Mouse (Mus musculus): ENCODE measurements around the gene 2510002D24Rik.

The 2510002D24Rik gene

DNA sequence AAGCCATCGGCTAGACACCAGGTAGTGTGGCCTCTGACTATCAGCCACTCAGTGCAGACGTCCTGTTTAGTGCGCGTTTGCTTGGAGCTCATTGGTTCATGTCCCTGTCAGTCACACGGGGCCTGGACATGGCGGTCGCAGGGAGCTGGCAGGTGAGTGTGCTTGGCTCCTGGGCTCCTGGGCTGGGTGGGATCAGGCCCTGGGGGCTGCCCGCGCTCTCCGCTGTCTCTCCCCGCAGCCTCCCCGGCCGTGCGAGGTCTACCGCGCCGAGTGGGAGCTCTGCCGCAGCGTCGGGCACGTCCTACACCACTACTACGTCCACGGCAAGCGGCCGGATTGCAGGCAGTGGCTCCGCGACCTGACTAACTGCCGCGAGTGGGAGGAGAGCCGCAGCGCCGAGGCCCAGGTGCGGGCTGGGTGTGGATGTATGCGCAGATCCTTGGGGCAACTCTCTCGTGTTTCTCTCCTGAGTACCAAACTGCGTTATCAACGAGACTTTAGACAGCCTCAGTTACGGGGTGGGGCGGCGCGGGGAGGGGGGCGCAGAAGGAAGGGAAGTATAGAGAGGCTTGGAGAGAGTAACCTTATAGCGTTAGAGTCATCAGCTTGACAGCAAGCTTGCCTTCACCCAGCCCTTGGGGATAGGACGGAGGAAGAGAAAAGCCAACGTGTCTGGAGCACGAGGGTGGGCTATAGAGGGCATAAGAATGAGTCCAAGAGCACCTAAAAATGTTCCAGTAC lies at the start of gene 2510002D24Rik, which contains the start of gene Gm28539:
TSS of gene 2510002D24Rik (plus strand) at position 111 of the 741 bp plus-strand sequence.
TSS of gene Gm28539 (plus strand) at position 117 of the 741 bp plus-strand sequence.
- H3K36me3 ChIP-seq (ENCODE audit: control insufficient read depth, insufficient read depth, low read length, poor library complexity, severe bottlenecking) = peaks cover 5% of the 10 kb centered on the region
- peak; percentile 97 for DNase-seq (ENCODE audit: low read depth, low spot score)
- H3K27me3 ChIP-seq (ENCODE audit: control insufficient read depth, insufficient read depth, low read length, poor library complexity, severe bottlenecking) = no peaks in the 10 kb centered on the region

DNA sequence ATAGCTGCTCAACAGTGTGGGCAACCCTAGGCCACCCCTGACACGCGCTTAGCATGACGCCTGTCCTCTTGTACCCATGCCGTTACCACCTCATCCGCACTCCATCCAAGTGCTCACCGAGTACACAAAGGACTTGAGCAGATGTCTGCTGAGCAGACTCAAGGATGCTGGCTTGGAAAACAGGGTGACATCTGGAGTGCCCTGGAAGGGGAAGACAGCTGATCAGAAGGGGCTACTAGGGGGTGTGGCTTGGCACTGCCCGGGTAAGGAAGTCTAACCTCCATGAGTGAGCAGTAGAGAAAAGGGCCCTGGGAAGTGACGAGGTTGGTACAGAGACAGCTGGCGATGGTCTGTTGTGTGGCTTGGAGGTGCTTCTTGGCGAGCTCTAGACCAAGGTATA lies 49.7 kb upstream of the 2510002D24Rik start:
- Histone ChIP-seq H3K27me3 (ENCODE audit: control insufficient read depth, insufficient read depth, low read length, poor library complexity, severe bottlenecking) (no peaks in the 10 kb centered on the region), H3K36me3 (ENCODE audit: control insufficient read depth, insufficient read depth, low read length, poor library complexity, severe bottlenecking) (no peaks in the 10 kb centered on the region)
- DNase-seq (ENCODE audit: low read depth, low spot score) = no peak

DNA sequence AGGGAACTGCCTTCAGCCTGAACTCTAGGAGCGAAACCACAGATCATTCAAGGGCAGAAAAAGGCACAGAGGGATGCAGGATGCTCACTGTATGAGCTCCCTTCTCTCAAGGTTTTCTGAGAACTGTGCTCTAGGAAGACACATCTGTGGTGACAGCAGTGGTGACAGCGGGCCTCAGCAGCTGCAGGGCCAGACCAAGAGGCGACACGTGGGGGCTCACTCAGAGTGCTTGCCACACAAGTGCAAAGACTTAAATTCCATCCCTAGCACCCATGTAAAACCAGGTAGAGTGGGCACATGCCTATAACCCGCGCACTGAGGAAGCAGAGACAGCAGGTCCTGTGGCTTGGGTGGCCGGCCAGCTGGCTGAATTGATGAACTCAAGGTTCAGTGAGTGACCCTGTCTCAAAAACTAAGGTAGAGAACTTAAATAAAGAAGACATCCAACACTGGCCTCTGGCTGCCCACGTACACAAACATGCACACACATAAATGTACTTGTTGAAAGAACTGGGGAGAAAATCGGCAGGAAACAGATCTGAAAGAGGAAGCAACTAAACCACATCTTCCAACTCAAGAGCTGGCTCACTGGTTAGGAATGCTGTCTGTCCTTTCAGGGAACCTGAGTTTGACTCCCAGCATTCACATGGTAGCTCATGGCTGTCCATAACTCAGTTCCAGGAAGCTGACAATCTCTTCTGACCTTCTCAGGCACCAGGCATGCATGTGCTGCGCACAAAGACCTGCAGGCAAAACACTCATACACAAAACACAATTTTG lies 47.6 kb upstream of the 2510002D24Rik start:
- DNase-seq (ENCODE audit: low read depth, low spot score) = no peak

DNA sequence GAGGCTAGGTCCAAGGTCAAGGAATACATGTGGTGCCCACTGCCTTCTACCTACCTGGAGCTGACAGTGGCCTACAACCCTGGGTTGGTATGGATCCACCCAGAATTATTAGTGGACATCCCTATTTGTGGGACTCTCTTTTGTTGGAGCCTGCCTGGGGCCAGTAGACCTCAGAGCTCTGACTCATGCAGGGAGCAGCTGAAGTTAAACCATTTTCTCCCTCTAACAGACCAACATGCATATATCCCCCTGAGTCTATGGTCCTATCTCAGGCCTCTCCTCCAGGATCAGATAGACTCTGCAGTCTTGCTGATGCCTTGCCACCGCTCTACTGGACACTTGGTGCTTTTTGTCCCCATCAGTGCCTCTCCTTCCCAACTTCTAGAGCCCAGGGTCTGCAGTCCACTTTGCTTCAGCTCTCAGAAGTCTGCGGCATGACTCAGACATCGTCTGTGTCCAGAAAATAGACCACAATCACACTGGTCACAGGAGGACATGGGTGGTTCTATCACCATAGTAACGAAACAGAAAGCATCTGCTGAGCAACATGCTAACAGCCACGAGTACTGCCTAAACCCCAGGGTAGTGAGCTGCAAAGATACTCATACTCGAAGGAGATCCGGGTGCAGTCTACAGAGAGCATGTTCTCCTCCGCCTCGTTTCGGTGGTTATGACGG lies 41.0 kb upstream of the 2510002D24Rik start:
- no peaks in the 10 kb centered on the region for H3K27me3 ChIP-seq (ENCODE audit: control insufficient read depth, insufficient read depth, low read length, poor library complexity, severe bottlenecking)
- no peaks in the 10 kb centered on the region for H3K36me3 ChIP-seq (ENCODE audit: control insufficient read depth, insufficient read depth, low read length, poor library complexity, severe bottlenecking)
- DNase-seq (ENCODE audit: low read depth, low spot score) = no peak

More for the DNA sequence above, 47.6 kb upstream of the 2510002D24Rik start:
- Histone ChIP-seq H3K27me3 (ENCODE audit: control insufficient read depth, insufficient read depth, low read length, poor library complexity, severe bottlenecking) (no peaks in the 10 kb centered on the region), H3K36me3 (ENCODE audit: control insufficient read depth, insufficient read depth, low read length, poor library complexity, severe bottlenecking) (no peaks in the 10 kb centered on the region)

DNA sequence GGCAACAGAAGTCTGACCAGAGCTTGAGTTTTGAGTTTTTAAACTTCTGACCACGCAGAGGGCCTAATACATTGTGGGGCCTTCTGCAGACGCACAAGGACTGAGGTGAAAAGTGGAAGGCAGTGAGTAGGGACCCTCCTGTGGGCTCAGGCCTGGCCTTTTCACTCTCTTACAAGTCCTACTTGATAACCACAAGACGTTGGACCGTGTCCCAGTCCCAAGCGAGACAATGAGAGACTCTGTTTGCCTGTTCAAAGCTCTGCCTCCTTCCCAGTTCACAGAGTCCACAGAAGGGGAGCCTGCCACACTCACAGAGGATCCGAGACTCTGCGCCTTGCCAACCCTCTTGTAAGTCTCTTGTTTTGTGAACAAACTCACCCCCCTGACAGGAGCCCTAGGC lies 39.7 kb upstream of the 2510002D24Rik start:
- no peak for DNase-seq (ENCODE audit: low read depth, low spot score)
- H3K36me3 ChIP-seq (ENCODE audit: control insufficient read depth, insufficient read depth, low read length, poor library complexity, severe bottlenecking) = no peaks in the 10 kb centered on the region
- H3K27me3 ChIP-seq (ENCODE audit: control insufficient read depth, insufficient read depth, low read length, poor library complexity, severe bottlenecking) = no peaks in the 10 kb centered on the region

DNA sequence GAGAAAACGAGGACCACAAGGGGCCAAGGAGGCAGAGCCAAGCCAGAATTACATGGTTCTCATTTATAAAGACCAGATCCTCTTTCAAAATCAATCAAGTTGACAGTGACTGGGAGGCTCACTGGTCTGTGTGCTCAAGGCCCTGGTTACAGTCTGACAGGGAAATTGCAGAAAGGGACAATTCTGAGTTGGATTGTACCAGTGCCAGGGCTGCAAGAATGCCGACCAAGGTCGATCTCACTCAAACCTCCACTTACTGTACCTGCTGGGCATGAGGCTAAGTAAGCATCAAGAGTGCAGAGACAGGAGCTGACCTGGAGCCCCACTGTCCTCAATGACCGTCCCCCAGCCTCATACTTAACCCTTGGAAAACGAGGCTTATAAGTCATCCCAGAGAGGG lies 38.2 kb upstream of the 2510002D24Rik start:
- Histone ChIP-seq H3K36me3 (ENCODE audit: control insufficient read depth, insufficient read depth, low read length, poor library complexity, severe bottlenecking) (no peaks in the 10 kb centered on the region), H3K27me3 (ENCODE audit: control insufficient read depth, insufficient read depth, low read length, poor library complexity, severe bottlenecking) (no peaks in the 10 kb centered on the region)
- DNase-seq (ENCODE audit: low read depth, low spot score) = no peak

DNA sequence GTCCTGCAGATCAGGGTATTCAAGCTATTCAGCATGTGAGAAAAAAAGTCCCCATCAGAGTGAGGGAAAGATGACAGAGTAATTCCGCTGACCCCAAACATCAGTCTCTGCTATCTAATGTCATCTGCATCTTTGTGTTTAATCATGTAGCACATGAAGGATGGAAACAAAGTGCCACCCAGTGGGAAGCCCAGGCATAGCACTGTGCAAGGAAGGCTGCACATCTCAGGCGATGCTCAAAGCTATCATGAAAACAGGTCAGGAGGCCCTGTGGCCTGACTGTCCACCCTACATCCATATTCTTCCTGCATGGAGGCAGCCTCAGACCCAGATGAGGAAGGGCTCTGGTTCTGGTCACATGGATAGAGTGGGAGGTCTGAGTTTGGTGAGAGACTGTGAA lies 37.5 kb upstream of the 2510002D24Rik start:
- DNase-seq (ENCODE audit: low read depth, low spot score) = no peak
- no peaks in the 10 kb centered on the region for H3K27me3 ChIP-seq (ENCODE audit: control insufficient read depth, insufficient read depth, low read length, poor library complexity, severe bottlenecking)
- H3K36me3 ChIP-seq (ENCODE audit: control insufficient read depth, insufficient read depth, low read length, poor library complexity, severe bottlenecking) = no peaks in the 10 kb centered on the region

DNA sequence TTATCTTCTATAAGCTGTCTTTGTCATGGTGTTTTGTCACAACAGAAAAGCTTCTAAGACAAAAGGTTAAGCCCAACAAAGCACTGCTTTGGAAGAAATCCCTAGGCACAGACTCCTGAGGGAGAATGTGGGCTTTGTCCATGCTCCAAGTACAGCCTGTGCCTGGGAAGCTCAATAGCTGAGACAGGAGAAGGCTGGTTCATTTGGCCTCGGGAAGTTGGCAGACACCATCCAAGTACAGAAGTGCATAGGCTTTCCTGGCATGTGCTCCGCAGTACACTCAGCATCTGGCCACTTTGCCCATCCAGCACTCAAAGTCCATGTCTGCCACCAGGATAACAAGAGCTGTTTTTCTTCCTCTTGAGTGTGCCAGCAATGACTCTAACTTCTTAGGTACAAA lies 30.6 kb upstream of the 2510002D24Rik start:
- 0 out of 2 replicates have a peak, but pooled peaks cover 2% of the 10 kb centered on the region for H3K36me3 ChIP-seq (ENCODE audit: control insufficient read depth, insufficient read depth, low read length, poor library complexity, severe bottlenecking)
- no peak for DNase-seq (ENCODE audit: low read depth, low spot score)
- no peaks in the 10 kb centered on the region for H3K27me3 ChIP-seq (ENCODE audit: control insufficient read depth, insufficient read depth, low read length, poor library complexity, severe bottlenecking)

DNA sequence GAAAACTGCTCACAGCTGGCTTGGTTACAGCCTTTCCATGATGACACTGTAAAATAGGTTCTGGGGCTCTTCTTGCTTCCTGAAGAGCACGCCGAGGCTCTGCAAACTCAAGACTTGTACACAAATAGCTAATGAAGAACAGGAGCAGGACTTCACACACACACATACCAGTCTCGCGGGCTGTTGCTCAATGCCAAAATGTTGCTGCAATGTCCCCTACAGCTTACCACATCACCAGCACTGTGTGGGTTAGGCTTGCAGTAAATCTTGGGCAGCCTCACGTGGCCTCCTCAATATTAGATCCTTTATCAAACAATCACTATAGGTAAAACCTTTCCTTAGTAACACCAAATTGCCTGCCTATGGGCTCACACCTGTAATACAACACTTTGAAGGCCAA lies 27.4 kb upstream of the 2510002D24Rik start:
- DNase-seq (ENCODE audit: low read depth, low spot score) = no peak
- Histone ChIP-seq H3K27me3 (ENCODE audit: control insufficient read depth, insufficient read depth, low read length, poor library complexity, severe bottlenecking) (no peaks in the 10 kb centered on the region), H3K36me3 (ENCODE audit: control insufficient read depth, insufficient read depth, low read length, poor library complexity, severe bottlenecking) (0 out of 2 replicates have a peak, but pooled peaks cover 2% of the 10 kb centered on the region)

DNA sequence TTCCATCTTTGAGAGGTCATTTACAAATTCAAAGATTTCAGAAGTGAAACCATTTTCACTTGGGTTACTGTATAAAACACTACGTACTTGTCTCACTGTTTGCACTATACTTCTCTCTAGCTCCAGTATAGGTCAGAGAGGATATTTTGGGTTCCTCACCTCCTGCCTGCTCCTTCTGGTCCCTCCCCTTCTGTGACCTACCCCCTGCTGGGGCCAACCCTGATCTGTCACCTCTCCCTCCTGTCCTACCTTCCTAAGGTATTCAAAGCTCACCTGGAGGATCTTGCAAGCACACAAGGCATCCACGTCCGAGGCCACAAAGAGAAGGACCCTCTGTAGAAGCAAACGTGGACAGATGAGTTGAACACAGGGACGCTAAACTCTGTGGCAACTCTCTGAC lies 25.3 kb upstream of the 2510002D24Rik start:
- no peaks in the 10 kb centered on the region for H3K27me3 ChIP-seq (ENCODE audit: control insufficient read depth, insufficient read depth, low read length, poor library complexity, severe bottlenecking)
- DNase-seq (ENCODE audit: low read depth, low spot score) = peak; percentile 22
- 0 out of 2 replicates have a peak, but pooled peaks cover 2% of the 10 kb centered on the region for H3K36me3 ChIP-seq (ENCODE audit: control insufficient read depth, insufficient read depth, low read length, poor library complexity, severe bottlenecking)

DNA sequence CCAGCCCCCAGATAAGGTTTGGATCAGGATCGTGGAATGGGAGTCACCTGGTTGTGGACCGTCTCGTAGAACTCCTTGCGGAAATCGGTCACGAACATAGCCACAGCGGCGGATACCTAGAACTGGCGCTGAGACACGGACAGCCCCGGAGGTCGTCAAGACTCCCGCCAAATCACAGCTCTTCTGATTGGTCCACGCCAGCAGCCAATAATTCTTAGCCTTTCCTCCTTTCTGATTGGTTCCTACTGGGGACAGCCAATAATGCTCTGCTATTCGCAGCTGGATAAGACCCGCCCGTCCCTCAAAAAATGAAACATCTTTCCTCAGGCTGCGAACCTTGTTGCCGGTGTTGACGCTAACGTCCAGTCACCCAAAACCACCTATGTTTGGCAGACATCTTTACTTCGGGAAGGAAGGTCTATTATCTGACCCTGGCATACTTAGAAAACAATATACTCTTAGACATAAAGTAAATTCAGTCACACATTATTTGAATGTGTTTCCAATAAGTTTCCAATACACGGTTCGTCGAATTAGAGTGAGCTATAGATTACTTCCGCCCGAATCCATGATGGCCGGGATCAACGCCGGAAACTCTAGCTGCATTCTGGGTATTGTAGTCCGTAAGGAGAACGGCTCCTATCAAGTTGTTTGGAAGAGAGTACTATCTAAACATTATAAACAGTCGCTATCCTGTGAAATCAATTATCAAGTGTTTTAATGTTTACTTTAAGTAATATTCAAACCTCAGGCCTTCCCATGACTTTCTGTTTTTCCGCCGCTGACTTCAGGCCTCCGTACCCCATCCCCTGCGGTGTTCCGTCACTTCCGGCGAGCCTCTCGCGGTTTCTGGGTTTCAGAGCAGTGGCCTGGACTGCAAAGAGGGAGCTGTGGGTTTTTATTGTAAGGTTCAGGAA lies 24.7 kb upstream of the 2510002D24Rik start, which contains the start of the genes Ufd1 and Cdc45:
TSS of gene Ufd1 (plus strand) at position 312 of the 917 bp plus-strand sequence.
TSS of gene Cdc45 (minus strand) at position 520 of the 917 bp plus-strand sequence.
- H3K27me3 ChIP-seq (ENCODE audit: control insufficient read depth, insufficient read depth, low read length, poor library complexity, severe bottlenecking) = no peaks in the 10 kb centered on the region
- no peaks in the 10 kb centered on the region for H3K36me3 ChIP-seq (ENCODE audit: control insufficient read depth, insufficient read depth, low read length, poor library complexity, severe bottlenecking)
- peak; percentile 96 for DNase-seq (ENCODE audit: low read depth, low spot score)

DNA sequence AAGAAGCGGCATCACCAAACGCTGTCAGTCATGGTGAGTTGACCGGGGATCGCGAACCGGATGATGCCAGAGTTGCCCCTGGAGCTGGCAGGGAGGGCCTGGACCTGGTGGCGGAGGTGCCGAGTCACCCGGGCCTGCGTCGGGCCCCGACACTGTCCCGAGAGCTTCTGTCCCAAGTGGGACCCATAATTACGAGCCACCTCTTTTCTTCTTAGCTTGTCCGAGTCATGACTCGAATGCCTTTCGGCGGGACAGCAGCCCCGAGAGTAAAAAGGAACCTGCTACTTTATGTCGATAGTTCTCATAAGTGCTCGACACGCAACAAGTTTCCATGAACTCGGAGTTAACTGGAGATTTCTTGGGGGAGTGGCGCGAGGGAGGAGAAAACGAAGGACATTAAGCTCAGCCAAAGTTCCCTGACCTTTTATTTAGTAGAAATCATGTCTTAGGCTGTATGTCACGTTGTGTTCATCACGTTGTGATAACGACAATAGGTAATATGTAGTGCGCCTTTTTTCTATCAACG lies 23.9 kb upstream of the 2510002D24Rik start:
- H3K36me3 ChIP-seq (ENCODE audit: control insufficient read depth, insufficient read depth, low read length, poor library complexity, severe bottlenecking) = no peaks in the 10 kb centered on the region; the same call in 1 of the 2 replicates
- no peaks in the 10 kb centered on the region for H3K27me3 ChIP-seq (ENCODE audit: control insufficient read depth, insufficient read depth, low read length, poor library complexity, severe bottlenecking)
- DNase-seq (ENCODE audit: low read depth, low spot score) = no peak

DNA sequence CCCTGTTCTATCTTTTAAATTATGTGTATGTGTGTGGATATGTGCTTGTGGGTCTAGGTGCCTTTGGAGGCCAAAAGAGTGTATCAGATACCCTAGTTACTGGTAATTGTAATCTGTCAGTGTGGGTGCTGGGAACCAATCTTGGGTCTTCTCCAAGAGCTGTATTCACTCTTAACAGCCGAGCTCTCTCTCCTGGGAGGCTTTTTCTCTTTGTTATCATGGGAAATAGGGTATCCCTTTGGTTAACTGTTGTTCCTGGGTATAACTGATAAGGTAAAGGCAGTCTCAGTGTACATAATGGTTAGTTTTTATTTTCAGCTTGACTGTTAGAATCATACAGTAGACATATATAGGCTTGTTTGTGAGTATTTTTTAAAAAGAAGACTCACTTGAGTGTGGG lies 14.0 kb upstream of the 2510002D24Rik start:
- no peaks in the 10 kb centered on the region for H3K27me3 ChIP-seq (ENCODE audit: control insufficient read depth, insufficient read depth, low read length, poor library complexity, severe bottlenecking)
- no peak for DNase-seq (ENCODE audit: low read depth, low spot score)
- peaks cover 15% of the 10 kb centered on the region for H3K36me3 ChIP-seq (ENCODE audit: control insufficient read depth, insufficient read depth, low read length, poor library complexity, severe bottlenecking)

DNA sequence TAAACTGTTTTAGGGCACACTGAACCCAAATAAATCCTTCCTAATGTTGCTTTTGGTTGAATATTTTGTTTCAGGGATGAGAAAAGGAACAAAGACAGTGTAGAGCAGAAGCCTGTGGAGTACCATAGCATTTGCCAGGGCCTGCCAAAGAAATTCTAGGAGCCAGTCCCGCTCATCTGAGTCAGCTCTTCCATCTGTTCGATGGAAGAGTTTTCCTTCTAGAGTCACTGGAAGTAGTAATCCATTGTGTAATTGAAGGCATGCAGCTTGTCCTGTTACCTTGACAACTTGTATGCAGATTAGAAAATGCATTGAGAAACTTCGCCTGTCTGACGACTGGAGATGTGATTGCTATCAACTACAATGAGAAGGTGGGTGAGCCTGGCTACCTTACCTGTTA lies 13.5 kb upstream of the 2510002D24Rik start:
- no peaks in the 10 kb centered on the region for H3K27me3 ChIP-seq (ENCODE audit: control insufficient read depth, insufficient read depth, low read length, poor library complexity, severe bottlenecking)
- H3K36me3 ChIP-seq (ENCODE audit: control insufficient read depth, insufficient read depth, low read length, poor library complexity, severe bottlenecking) = peaks cover 18% of the 10 kb centered on the region
- DNase-seq (ENCODE audit: low read depth, low spot score) = no peak
